Mouse (Mus musculus) intestine, postnatal 0 days (tissue): ENCODE measurements around the gene Nrxn1. TPM values are rescaled to one million over a fixed set of nuclear protein-coding genes. Genes with fewer than 3 reads are reported as not detected.

Experiments
- ATAC-seq: fragments of 200-750 bp; cut with Nextera tagmentation; 2 replicates; pipeline ENCODE4 v1.8.0; 2017; ENCODE audit warnings: mild to moderate bottlenecking, moderate TSS enrichment, moderate library complexity
- H3K27ac ChIP-seq: fragments of 300-500 bp; sonication (generic); 2 replicates; pipeline ENCODE4 v1.5.1; 2014; ENCODE audit warnings: mild to moderate bottlenecking, low read depth, low read length, moderate library complexity
- H3K27me3 ChIP-seq: fragments of 300-500 bp; sonication (generic); replicated peaks from 2 replicates; pipeline ENCODE4 v1.6.1; 2014; ENCODE audit warnings: low read length, mixed read lengths; ENCODE audit not compliant: control insufficient read depth, insufficient read depth
- H3K36me3 ChIP-seq: fragments of 300-500 bp; sonication (generic); 2 replicates; pipeline ENCODE4 v1.6.1; 2014; ENCODE audit warnings: mild to moderate bottlenecking, moderate library complexity; ENCODE audit not compliant: control insufficient read depth, insufficient read depth
- H3K4me1 ChIP-seq: fragments of 300-500 bp; sonication (generic); replicated peaks from 2 replicates; pipeline ENCODE4 v1.6.1; 2014; ENCODE audit warnings: antibody characterized with exemption, low read length, mixed read lengths; ENCODE audit not compliant: control insufficient read depth, insufficient read depth
- H3K4me2 ChIP-seq: fragments of 300-500 bp; sonication (generic); replicated peaks from 2 replicates; pipeline ENCODE4 v1.6.1; 2014; ENCODE audit warnings: low read depth, mild to moderate bottlenecking, moderate library complexity
- H3K4me3 ChIP-seq: fragments of 300-500 bp; sonication (generic); 2 replicates; pipeline ENCODE4 v1.5.1; 2014; ENCODE audit warnings: low read depth, low read length
- H3K9ac ChIP-seq: fragments of 300-500 bp; sonication (generic); 2 replicates; pipeline ENCODE4 v1.6.1; 2014; ENCODE audit warnings: mild to moderate bottlenecking, low read depth, low read length
- H3K9me3 ChIP-seq: fragments of 300-500 bp; sonication (generic); 2 replicates; pipeline ENCODE4 v1.6.1; 2016; ENCODE audit warnings: mixed run types; ENCODE audit not compliant: control insufficient read depth
- CTCF ChIP-seq: sonication (generic); IDR thresholded peaks from 2 replicates; pipeline ENCODE4 v1.5.1; 2016; ENCODE audit warnings: low read depth, mild to moderate bottlenecking, control low read depth, antibody characterized with exemption, moderate library complexity
- WGBS: fragments of 180-500 bp; shearing (Covaris S2); extraction: QIAGEN DNeasy Blood & Tissue Kit; methylation state at CpG from one replicate; pipeline ENCODE4 v1.1.7; 2014; 5-methylcytosine and 5-hydroxymethylcytosine counted together
- polyA plus RNA-seq: library from polyadenylated mRNA; unstranded; fragments of >200 nt; fragmentation: Nextera tagmentation; extraction: Ambion mirVana; gene quantifications from 2 replicates; pipeline ENCODE4 v1.2.1, GENCODE M21; 2015

Nrxn1 gene
- polyA plus RNA-seq, 1 experiment from 2014 or later: 0.99 TPM

GRCm38 (mm10) chr17:90913320-90913719 lies 179.6 kb downstream of the Nrxn1 start:
- Histone ChIP-seq H3K9ac (no peak overlapping the region), H3K27me3 (no peaks in the 10 kb centered on the region), H3K4me1 (no peaks in the 10 kb centered on the region), H3K27ac (no peak overlapping the region), H3K36me3 (no peaks in the 10 kb centered on the region), H3K9me3 (no peaks in the 10 kb centered on the region), H3K4me3 (no peak overlapping the region), H3K4me2 (no peak overlapping the region)
- 74% methylated on average over 2 of the region's 2 CpGs for WGBS
- no peak for TF ChIP-seq CTCF
- no peak for ATAC-seq

DNA sequence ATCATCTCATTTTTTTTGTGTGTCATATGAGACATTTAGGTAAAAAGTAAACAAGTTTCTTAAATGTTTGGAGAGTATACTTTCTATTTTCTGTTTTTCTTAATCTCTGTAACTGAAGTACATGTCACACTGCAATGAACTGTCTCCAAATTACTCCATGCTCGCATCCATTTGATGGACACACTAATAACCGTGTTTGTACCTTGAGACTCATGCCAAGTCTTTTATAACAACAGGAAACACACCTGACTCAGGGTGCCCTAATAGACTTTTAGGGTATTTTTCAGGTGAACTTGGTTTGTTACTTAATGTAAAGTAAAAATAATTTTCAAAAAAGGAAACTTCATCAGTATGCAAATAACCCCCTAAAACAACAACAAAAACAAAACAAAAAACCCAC lies 180.1 kb downstream of the Nrxn1 start:
- no peak overlapping the region for H3K4me2 ChIP-seq
- no peaks in the 10 kb centered on the region for H3K4me1 ChIP-seq
- TF ChIP-seq CTCF: no peak
- WGBS: 86% methylated on average over 2 of the region's 2 CpGs
- no peaks in the 10 kb centered on the region for H3K27me3 ChIP-seq
- no peak for ATAC-seq
- no peaks in the 10 kb centered on the region for H3K36me3 ChIP-seq
- no peaks in the 10 kb centered on the region for H3K9me3 ChIP-seq
- no peak overlapping the region for H3K27ac ChIP-seq
- no peak overlapping the region for H3K9ac ChIP-seq
- no peak overlapping the region for H3K4me3 ChIP-seq

- TF ChIP-seq CTCF: no peak
Measured at GRCm38 (mm10) chr17:90912341-90912740, 180.5 kb downstream of the Nrxn1 start.

DNA sequence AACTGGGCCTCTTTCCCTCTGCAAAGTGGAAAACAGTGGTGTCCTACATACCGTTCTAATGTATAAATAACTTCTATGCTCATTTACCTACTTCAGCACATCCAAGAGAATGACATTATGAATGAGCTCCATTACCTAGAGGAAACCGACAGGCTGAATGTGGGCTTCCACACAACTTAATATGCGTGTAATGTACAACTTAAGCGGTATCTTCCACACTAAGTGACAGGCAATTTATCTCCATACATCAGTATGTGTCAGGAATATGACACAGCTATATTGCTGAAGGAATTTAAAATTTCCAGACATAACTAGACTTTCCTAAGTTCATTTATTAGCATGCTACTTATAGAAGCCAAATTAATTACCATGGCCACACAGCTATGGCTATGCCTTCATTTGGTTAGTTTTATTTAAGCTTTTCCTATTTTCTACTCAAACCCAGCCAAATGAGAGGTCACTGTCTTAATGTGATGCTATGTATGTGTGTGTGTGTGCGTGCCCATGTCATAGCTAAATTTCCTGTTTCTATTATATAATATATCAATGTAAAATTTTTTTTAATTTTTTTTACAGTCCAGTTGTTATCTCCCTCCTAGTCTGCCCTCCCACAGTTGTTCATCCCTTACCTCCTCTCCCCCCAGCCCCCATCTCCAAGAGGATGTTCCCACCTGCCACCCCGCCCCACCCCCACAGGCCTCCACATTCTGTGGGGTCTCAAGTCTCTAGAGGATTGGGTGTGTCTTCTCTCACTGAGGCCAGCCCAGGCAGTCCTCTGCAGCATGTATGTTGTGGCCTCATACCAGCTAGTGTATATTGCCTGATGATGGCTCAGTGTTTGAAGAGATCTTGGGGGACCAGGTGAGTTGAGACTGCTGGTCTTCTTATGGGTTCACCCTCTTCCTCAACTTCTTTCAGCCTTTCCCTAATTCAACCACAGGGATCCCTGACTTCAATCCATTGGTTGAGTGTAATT lies 186.5 kb downstream of the Nrxn1 start:
- WGBS: 84% methylated on average over 6 of the region's 6 CpGs
- Histone ChIP-seq H3K36me3 (no peaks in the 10 kb centered on the region), H3K4me1 (no peaks in the 10 kb centered on the region), H3K27me3 (no peaks in the 10 kb centered on the region), H3K27ac (no peak overlapping the region), H3K4me3 (no peak overlapping the region), H3K9ac (no peak overlapping the region), H3K4me2 (no peak overlapping the region), H3K9me3 (no peaks in the 10 kb centered on the region)
- no peak for TF ChIP-seq CTCF
- ATAC-seq: no peak

More at GRCm38 (mm10) chr17:90912341-90912740, 180.5 kb downstream of the Nrxn1 start:
- Histone ChIP-seq H3K4me1 (no peaks in the 10 kb centered on the region), H3K9ac (no peak overlapping the region), H3K9me3 (no peaks in the 10 kb centered on the region), H3K4me2 (no peak overlapping the region), H3K27ac (no peak overlapping the region), H3K27me3 (no peaks in the 10 kb centered on the region), H3K4me3 (no peak overlapping the region), H3K36me3 (no peaks in the 10 kb centered on the region)
- ATAC-seq: no peak

DNA sequence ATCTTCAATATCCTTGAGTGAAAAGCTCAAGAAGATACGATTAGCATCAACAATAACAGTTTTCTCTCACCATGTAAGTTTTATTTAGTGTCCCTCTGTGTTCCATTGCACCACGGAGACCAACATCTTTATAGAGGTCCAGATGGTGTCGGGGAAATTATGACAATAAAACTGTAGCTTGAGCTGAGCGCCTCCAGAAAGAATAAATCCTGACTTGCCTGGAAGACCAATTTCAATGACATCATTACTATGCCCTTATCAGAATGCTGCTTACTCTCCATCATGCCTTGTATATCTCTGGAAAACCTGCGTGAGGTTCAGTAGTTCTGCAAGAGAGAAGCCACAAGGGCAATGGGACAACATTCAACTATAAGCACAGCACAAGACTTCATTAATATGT lies 187.7 kb downstream of the Nrxn1 start:
- H3K4me1 ChIP-seq: no peaks in the 10 kb centered on the region
- H3K4me2 ChIP-seq: no peak overlapping the region
- 82% methylated on average over 5 of the region's 5 CpGs for WGBS
- H3K9ac ChIP-seq: no peak overlapping the region
- no peak overlapping the region for H3K4me3 ChIP-seq
- no peak overlapping the region for H3K27ac ChIP-seq
- no peaks in the 10 kb centered on the region for H3K36me3 ChIP-seq
- TF ChIP-seq CTCF: no peak
- H3K27me3 ChIP-seq: no peaks in the 10 kb centered on the region
- no peak for ATAC-seq
- no peaks in the 10 kb centered on the region for H3K9me3 ChIP-seq

- Histone ChIP-seq H3K27me3 (no peaks in the 10 kb centered on the region), H3K4me1 (no peaks in the 10 kb centered on the region), H3K4me3 (no peak overlapping the region), H3K9me3 (no peaks in the 10 kb centered on the region), H3K4me2 (no peak overlapping the region), H3K36me3 (no peaks in the 10 kb centered on the region), H3K9ac (no peak overlapping the region), H3K27ac (no peak overlapping the region)
- no peak for ATAC-seq
- no peak for TF ChIP-seq CTCF
- 62% methylated on average over 4 of the region's 4 CpGs for WGBS
Measured at GRCm38 (mm10) chr17:90892327-90893259, 200.3 kb downstream of the Nrxn1 start.
